Mouse (Mus musculus): ENCODE measurements at regions not wholly inside any gene's neighbourhood (a gene's known extent, or its start where the extent isn't known, plus 50 kb on each side); places are given as distances from the start of the nearest gene placed in this dataset.
A peak's percentile ranks its signal among the peaks of the same experiment; 100 is the strongest.

DNA sequence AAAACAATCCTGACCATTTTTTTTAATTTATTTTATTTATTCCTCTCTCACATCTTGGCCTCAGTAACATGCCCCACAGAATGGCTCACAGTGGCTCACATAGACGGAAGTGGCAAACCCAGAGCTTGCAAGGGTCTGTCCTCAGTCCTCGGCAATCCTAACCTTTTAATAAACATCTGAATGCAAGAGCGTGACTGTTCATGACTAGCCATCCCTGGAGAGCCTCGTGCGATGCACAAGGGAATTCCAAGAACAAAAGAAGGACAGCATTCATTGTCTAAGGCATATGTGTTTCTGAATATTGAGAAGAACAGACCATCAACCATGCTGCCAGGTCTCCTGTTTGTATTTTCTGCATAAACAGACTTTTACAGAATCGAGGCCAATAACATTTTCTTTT is 98.8 kb upstream of the 1700025G04Rik start:
- Histone ChIP-seq H3K4me3 (no peak overlapping the region), H3K4me2 (no peak overlapping the region), H3K36me3 (no peaks in the 10 kb centered on the region), H3K27ac (replicated peaks) (no peak overlapping the region), H3K27me3 (replicated peaks) (no peaks in the 10 kb centered on the region), H3K9ac (no peak overlapping the region), H3K4me1 (no peaks in the 10 kb centered on the region), H3K9me3 (no peaks in the 10 kb centered on the region)
- 70% methylated on average over 6 of the region's 6 CpGs for WGBS
- ATAC-seq (ENCODE audit: extremely low read depth, insufficient number of reproducible peaks, low FRiP score, low TSS enrichment): no peak

DNA sequence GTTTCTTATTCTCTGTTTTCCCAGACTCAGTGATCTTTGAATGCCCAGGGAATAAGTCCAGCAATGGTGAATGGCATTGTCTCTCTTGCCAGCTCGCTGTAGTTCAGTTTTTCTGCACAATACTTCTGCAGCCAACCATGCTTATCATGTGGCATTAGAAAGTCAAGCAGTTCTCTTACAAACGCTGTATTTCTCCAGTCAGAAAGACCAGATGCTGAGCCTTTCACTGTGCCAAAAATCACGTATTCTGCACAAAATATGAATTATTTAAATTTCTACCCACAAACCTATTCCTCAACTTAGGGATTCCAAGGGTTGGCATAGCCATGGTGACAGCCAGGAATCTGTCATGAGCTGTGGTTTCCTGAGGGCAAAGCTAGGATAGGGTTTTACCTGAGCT is 95.0 kb upstream of the 1700025G04Rik start:
- Histone ChIP-seq H3K9ac (no peak overlapping the region), H3K9me3 (no peaks in the 10 kb centered on the region), H3K4me1 (no peaks in the 10 kb centered on the region), H3K27me3 (replicated peaks) (no peaks in the 10 kb centered on the region), H3K36me3 (no peaks in the 10 kb centered on the region), H3K4me2 (no peak overlapping the region), H3K27ac (replicated peaks) (no peak overlapping the region), H3K4me3 (no peak overlapping the region)
- WGBS: 76% methylated on average over 3 of the region's 3 CpGs
- ATAC-seq (ENCODE audit: extremely low read depth, insufficient number of reproducible peaks, low FRiP score, low TSS enrichment): no peak

DNA sequence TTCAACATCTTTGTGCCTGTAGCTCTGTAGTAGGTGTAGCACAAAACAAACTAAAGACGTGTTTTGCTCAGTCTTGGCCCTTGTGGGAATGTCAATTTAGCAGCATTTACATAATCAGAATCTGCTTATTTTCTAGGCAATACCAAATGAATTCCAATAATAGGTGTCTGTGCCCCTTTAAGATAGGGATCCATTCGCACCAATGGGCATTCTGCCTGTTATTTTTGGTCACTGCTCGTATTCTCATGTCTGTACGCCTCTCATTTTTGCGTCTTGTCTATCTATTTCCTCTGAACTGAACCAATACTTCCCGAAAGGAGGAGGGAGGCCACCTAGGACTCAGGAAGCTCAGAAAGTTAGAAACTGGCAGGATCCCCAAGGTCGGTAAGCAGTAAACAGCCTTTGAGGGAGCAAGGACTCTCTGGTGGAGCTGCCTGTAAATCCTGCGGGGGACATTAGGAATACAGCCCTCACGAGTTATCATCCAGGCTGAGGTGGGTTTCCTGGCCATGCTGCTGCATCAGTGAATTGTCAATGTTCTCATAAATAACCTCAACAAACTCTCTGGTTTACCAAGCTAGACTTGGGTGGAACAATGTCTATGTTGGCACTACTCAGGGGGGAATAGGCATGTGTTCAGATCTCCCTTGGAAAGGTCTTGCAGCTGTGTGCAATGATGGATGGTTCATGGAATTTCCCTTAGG is 86.5 kb upstream of the 1700025G04Rik start:
- ATAC-seq (ENCODE audit: extremely low read depth, insufficient number of reproducible peaks, low FRiP score, low TSS enrichment): no peak
- H3K4me2 ChIP-seq: no peak overlapping the region
- whole genome bisulfite sequencing: 74% methylated on average over 9 of the region's 9 CpGs
- no peak overlapping the region for H3K27ac ChIP-seq (replicated peaks)
- no peaks in the 10 kb centered on the region for H3K4me1 ChIP-seq
- no peaks in the 10 kb centered on the region for H3K9me3 ChIP-seq
- no peak overlapping the region for H3K4me3 ChIP-seq
- no peaks in the 10 kb centered on the region for H3K27me3 ChIP-seq (replicated peaks)
- no peak overlapping the region for H3K9ac ChIP-seq
- H3K36me3 ChIP-seq: no peaks in the 10 kb centered on the region

DNA sequence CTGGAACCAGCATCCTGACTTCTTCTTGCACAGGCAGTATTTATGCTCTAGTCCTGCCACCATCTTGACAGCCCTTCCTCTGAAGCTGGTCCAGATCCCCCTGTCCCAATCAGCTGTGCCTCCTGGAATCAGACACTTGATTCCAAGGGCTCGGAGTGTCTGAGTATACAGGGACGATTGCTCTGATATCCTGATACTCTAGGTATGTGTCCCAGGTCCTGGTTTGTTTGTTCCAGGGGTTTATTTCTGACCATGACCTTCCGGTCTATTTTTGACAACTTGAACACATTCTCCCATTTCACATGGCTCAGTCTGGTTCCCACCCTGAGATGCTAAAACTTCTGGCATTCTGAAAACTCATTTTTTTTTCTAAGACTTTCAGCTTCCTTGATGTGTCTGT is 85.8 kb upstream of the 1700025G04Rik start:
- Histone ChIP-seq H3K9ac (no peak overlapping the region), H3K9me3 (no peaks in the 10 kb centered on the region), H3K4me1 (no peaks in the 10 kb centered on the region), H3K27me3 (replicated peaks) (no peaks in the 10 kb centered on the region), H3K27ac (replicated peaks) (no peak overlapping the region), H3K4me2 (no peak overlapping the region), H3K36me3 (no peaks in the 10 kb centered on the region), H3K4me3 (no peak overlapping the region)
- 58% methylated on average over 3 of the region's 3 CpGs for WGBS
- ATAC-seq (ENCODE audit: extremely low read depth, insufficient number of reproducible peaks, low FRiP score, low TSS enrichment): no peak

DNA sequence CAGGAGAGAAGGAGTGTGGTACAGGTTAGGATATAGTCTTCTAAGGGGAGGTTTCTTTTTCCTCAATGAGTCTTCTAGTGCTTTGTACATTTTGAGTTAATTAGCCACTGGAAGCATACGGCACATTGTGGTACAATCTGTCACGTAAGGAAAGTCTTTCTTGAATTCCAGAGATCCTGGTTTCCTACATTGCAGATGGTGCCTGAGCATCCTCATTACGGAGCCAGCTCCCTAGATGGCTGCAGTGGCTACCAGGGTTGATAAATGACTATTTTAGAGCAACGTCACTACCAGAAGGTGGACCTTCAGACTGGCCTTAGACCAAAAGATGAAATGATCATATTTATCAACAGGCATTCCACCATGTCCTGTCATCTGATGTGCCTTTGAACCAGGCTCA is 84.5 kb upstream of the 1700025G04Rik start:
- Histone ChIP-seq H3K27me3 (replicated peaks) (no peaks in the 10 kb centered on the region), H3K4me2 (no peak overlapping the region), H3K9ac (no peak overlapping the region), H3K27ac (replicated peaks) (no peak overlapping the region), H3K9me3 (no peaks in the 10 kb centered on the region), H3K4me1 (no peaks in the 10 kb centered on the region), H3K4me3 (no peak overlapping the region), H3K36me3 (no peaks in the 10 kb centered on the region)
- WGBS: 86% methylated on average over 4 of the region's 4 CpGs
- ATAC-seq (ENCODE audit: extremely low read depth, insufficient number of reproducible peaks, low FRiP score, low TSS enrichment): no peak

DNA sequence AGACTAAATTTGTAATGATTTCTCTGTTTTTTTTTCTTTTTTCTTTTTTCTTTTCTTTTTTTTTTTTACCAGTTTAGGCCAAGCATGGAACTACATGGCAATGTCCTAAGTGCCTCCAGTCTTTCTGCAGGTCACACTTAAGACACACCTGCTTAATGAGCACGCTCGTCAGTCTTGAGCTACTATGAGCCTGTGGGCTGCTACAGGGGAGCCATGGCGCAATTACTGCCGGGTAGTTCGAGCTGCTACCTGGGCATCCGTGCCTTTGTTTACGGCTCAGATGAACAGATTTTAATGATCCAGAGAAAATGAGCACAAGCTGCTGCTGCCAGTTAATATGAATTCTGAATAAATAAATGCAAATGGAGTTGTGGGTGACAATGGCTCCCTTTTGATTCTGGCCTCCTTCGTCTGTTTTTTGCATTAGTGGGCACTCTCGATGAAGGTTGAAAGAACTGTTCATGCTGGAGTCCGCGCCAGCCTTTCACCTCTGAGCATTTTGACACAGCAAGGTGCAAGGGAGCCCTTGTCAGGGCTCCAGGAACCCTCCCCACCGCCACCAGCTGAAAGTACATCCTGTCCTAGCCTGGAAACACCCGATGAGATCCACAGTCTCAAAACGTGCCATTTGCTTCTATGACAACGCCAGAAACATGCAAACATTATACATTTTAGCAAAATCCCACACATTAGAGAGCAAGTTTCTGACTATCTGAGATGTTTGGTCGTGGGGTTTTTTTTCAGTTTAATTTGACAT is 81.3 kb upstream of the 1700025G04Rik start:
- Histone ChIP-seq H3K4me2 (no peak overlapping the region), H3K9me3 (no peaks in the 10 kb centered on the region), H3K4me1 (peaks cover 17% of the 10 kb centered on the region), H3K4me3 (no peak overlapping the region), H3K27ac (replicated peaks) (no peak overlapping the region), H3K27me3 (replicated peaks) (no peaks in the 10 kb centered on the region), H3K9ac (no peak overlapping the region), H3K36me3 (no peaks in the 10 kb centered on the region)
- 77% methylated on average over 16 of the region's 16 CpGs for WGBS
- ATAC-seq (ENCODE audit: extremely low read depth, insufficient number of reproducible peaks, low FRiP score, low TSS enrichment): no peak

DNA sequence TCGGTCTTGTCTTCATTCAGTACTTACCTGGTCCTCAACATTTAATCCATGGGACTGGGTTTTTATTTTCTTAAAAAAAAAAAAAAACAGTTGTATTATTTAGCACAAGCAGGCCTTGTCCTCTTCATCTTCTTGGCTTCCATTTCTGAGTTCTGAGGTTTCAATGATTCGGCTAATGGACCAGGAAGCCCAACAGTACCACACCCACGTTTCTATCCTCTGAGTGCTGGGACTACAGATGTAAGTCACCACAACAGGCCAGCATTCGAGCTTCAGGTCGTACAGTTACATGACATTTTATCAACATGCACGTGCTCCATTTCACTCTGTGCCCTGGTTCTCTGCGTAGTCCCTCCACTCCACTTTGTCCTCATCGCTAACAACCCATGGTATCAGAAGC is 80.7 kb upstream of the 1700025G04Rik start:
- H3K4me3 ChIP-seq: no peak overlapping the region
- peaks cover 19% of the 10 kb centered on the region for H3K4me1 ChIP-seq
- no peak overlapping the region for H3K27ac ChIP-seq (replicated peaks)
- no peaks in the 10 kb centered on the region for H3K9me3 ChIP-seq
- no peaks in the 10 kb centered on the region for H3K36me3 ChIP-seq
- ATAC-seq (ENCODE audit: extremely low read depth, insufficient number of reproducible peaks, low FRiP score, low TSS enrichment): no peak
- WGBS: 77% methylated on average over 8 of the region's 8 CpGs
- H3K27me3 ChIP-seq (replicated peaks): no peaks in the 10 kb centered on the region
- H3K9ac ChIP-seq: no peak overlapping the region
- no peak overlapping the region for H3K4me2 ChIP-seq

DNA sequence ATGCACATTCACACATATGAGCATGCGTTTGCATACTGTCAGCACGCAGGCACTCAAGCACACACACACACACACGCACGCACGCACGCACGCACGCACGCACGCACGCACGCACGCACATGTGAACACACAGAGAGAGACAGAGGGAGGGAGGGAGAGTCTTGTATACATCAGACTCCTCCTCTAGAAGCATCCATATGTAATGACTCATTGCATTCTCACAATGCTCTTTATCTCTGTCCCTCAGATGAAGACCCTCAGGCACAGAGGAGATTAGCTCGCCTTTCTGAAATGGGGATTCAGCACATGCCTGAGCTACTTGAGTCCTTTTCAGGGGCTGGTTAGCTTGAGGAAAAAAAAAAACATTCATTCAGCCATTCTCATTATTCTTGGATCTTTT is 79.6 kb upstream of the 1700025G04Rik start:
- WGBS: 82% methylated on average over 14 of the region's 14 CpGs
- no peaks in the 10 kb centered on the region for H3K36me3 ChIP-seq
- peaks cover 30% of the 10 kb centered on the region for H3K4me1 ChIP-seq
- no peaks in the 10 kb centered on the region for H3K9me3 ChIP-seq
- ATAC-seq (ENCODE audit: extremely low read depth, insufficient number of reproducible peaks, low FRiP score, low TSS enrichment): no peak
- no peak overlapping the region for H3K4me3 ChIP-seq
- H3K9ac ChIP-seq: no peak overlapping the region
- no peak overlapping the region for H3K4me2 ChIP-seq
- no peak overlapping the region for H3K27ac ChIP-seq (replicated peaks)
- H3K27me3 ChIP-seq (replicated peaks): no peaks in the 10 kb centered on the region

DNA sequence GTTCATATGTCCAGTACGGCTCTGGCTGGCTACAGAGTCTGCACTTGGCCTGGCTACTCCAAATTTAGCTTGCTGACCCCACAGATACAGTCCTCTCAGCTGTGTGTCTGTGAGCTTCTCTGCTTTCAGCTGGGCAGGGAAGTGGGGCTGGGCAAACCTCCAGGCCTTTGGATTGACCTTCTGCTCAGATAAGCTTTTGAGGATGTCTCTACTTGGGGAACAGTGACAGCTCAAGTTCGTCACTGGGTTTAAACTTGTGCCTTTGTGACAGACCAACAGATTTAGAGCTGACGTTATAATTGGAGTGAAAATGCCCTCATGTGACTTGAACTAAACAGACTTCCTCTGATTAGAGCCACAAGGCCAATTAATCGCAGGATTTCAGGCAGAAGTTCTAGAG is 78.4 kb upstream of the 1700025G04Rik start:
- 27% methylated on average over 4 of the region's 4 CpGs for WGBS

DNA sequence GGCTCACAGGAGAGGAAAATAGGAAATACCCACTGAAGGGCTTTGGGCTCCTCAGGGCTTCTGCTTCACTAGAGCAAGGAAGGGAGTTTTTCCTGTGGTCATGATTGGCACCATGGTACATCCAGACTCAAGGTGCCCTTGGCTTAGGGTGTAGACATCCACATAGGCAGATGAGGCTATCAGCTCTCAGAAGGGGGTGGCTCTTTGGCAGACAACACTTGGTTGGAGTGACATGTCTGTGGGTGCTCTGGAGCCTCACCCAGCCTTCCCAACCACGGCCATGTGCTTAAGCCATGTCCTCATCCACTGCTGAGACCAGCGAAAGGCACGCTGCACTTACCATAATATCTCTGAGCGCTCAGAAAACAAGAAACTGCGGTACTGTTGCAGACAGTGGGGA is 77.8 kb upstream of the 1700025G04Rik start:
- 53% methylated on average over 5 of the region's 5 CpGs for WGBS
- Histone ChIP-seq H3K9ac (no peak overlapping the region), H3K4me3 (no peak overlapping the region), H3K4me1 (peaks cover 39% of the 10 kb centered on the region), H3K27me3 (replicated peaks) (no peaks in the 10 kb centered on the region), H3K27ac (replicated peaks) (peak overlapping the region; percentile 76), H3K9me3 (no peaks in the 10 kb centered on the region), H3K36me3 (no peaks in the 10 kb centered on the region), H3K4me2 (peak overlapping the region; percentile 18; the same call in 1 of the 2 replicates)
- ATAC-seq (ENCODE audit: extremely low read depth, insufficient number of reproducible peaks, low FRiP score, low TSS enrichment): peak; percentile 25; the same call in 1 of the 2 replicates

More for the DNA sequence above, 78.4 kb upstream of the 1700025G04Rik start:
- H3K27ac ChIP-seq (replicated peaks): peak overlapping the region; percentile 76
- no peak overlapping the region for H3K4me3 ChIP-seq
- peaks cover 39% of the 10 kb centered on the region for H3K4me1 ChIP-seq
- H3K9me3 ChIP-seq: no peaks in the 10 kb centered on the region
- H3K36me3 ChIP-seq: no peaks in the 10 kb centered on the region
- H3K27me3 ChIP-seq (replicated peaks): no peaks in the 10 kb centered on the region
- no peak for ATAC-seq (ENCODE audit: extremely low read depth, insufficient number of reproducible peaks, low FRiP score, low TSS enrichment)
- no peak overlapping the region; the same call in 1 of the 2 replicates for H3K9ac ChIP-seq
- H3K4me2 ChIP-seq: peak overlapping the region; percentile 18

DNA sequence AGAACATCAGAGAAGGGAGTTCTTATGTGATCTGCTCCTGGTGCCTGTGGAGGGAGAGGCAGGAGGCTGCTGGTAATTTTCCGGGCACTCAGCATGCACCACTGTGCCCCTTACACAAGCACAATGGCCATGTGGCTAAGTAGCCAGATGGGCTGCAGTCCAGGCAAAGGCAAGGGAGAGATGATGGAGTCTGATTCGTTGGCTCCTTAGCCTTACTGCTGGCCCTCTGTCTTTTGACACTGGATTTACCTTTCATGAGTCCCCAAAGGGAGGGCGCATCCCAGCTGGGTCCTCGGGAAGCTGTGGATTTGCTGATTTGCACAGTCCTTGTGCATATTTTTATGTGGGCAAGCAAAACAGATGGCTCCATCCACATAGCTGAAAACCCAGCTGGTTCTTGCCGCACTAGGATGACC is 75.6 kb upstream of the 1700025G04Rik start:
- Histone ChIP-seq H3K9ac (0 out of 2 replicates have a peak overlapping the region, but pooled peaks have one; percentile 24), H3K4me1 (peaks cover 39% of the 10 kb centered on the region), H3K4me2 (no peak overlapping the region), H3K27me3 (replicated peaks) (no peaks in the 10 kb centered on the region), H3K27ac (replicated peaks) (no peak overlapping the region), H3K9me3 (no peaks in the 10 kb centered on the region), H3K4me3 (no peak overlapping the region), H3K36me3 (no peaks in the 10 kb centered on the region)
- no peak for ATAC-seq (ENCODE audit: extremely low read depth, insufficient number of reproducible peaks, low FRiP score, low TSS enrichment)
- WGBS: 75% methylated on average over 5 of the region's 5 CpGs
